Mouse (Mus musculus) thymus, adult 2 months (tissue): Measurements from ENCODE around the gene Tmem106c.

Experiments
- CTCF ChIP-seq: fragments of 200-500 bp; IDR thresholded peaks from 2 replicates; pipeline ENCODE4 v1.5.1; 2012; ENCODE audit warnings: mild to moderate bottlenecking, control low read depth, low read length, moderate library complexity, borderline replicate concordance; ENCODE audit not compliant: control insufficient read depth, poor library complexity, insufficient read depth; ENCODE audit errors: extremely low read depth
- POLR2A ChIP-seq: fragments of 200-500 bp; IDR thresholded peaks from 2 replicates; pipeline ENCODE4 v1.6.1; 2012; ENCODE audit warnings: mild to moderate bottlenecking, low read length, control low read depth, moderate library complexity; ENCODE audit not compliant: control insufficient read depth, poor library complexity, insufficient read depth; ENCODE audit errors: extremely low read depth

GRCm38 (mm10) chr15:97970299-97970698 is 6.3 kb downstream of the Tmem106c start:
- peak; percentile 81 for TF ChIP-seq CTCF
- no peak for TF ChIP-seq POLR2A
